Mouse (Mus musculus) bone marrow macrophage, adult 2 months (primary cell): ENCODE results near the gene Letm1.

Experiments used
- CTCF ChIP-seq: IDR thresholded peaks from 2 replicates; pipeline ENCODE4 v1.5.1; 2012; ENCODE audit warnings: low read depth, mild to moderate bottlenecking, low read length, moderate library complexity
- POLR2A ChIP-seq: IDR thresholded peaks from 2 replicates; pipeline ENCODE4 v1.6.1; 2012; ENCODE audit warnings: mild to moderate bottlenecking, low read depth, low read length, borderline replicate concordance

- TF ChIP-seq POLR2A (no peak), CTCF (no peak)
Measured at GRCm38 (mm10) chr5:33803337-33803736, 20.7 kb upstream of the Letm1 start.
